Mouse (Mus musculus) spleen, postnatal 14 days (tissue): Measurements from ENCODE around the gene Defb7.

Experiments
- DNase-seq, 2 experiments: peaks; one replicate each; pipeline ENCODE4 v3.0.0; 2021 to 2022; ENCODE audit warnings: low spot score in 2 of 2

The Defb7 gene

DNA sequence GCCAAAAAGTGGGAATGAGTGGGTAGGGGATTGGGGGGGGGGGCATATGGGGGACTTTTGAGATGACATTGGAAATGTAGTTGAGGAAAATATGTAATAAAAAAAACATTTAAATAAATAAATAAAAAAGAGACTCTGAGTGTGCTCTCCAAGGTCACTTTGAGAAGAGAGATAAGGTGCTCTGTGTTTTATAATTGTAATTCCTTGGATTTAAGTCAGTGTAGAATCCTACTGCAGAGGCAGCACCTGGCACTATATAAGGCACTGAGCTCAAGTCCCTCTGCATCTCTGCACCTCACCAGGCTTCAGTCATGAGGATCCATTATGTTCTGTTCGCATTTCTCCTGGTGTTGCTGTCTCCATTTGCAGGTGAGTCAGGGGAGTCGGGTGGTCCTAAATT, at the start of gene Defb7:
Gene Defb7, plus strand, starts transcription at position 301 of the 400 bp plus-strand sequence.
- DNase-seq = no peak

DNA sequence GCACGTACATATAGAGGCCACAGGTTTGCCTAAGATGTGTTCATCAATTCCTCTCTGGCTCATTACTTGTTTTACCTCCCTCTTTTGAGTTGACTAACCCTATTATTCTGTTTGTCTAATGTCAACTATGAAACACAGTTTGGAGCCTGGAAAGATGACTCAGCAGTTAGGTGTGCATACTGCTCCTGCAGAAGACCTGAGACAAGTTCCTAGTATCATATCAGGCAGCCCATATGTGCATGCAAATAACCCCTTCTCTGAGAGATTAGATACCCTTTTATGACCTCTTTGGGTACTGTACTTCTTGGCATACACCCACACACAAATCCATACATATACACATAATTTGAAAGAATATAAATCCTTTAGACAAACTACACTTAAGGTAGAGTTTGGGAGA, 48.5 kb upstream of the Defb7 start:
- no peak for DNase-seq

DNA sequence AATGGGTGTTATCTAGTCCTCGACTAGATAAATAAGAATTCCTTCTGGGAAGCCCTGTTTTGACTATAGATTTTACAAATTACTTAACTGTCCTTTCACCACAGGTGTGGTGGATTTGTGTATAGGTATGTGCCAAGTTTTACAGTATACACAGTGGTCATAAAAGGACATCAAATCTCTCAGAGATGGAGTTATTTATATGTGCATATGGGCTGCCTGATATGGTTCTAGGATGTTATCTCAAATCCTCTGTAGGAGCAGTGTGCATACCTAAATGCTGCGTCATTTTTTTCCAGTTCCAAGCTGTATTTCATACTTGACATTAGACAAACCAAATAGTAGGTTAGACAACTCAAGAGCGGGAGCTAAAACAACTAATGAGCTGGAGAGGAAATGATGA, 33.5 kb upstream of the Defb7 start:
- DNase-seq = no peak

DNA sequence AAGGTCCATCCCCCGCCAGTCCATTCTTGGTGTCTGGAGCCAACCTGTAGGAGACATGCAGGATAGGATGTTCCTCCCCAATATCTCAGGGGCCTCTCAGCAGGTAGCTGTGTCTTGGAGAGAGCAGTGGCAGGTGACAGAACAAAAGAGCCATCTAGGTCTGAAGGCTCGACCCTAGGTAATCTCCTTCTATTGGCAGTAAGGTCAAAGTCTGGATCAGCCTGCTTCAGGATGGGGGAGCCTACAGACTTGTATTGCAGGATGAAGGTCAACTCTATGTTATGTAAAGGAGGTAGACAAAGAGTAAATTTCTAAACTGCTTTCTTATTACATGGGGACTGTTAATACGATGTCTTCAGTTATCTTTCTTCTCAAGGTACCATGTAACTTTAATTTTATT, 25.9 kb upstream of the Defb7 start:
- DNase-seq = no peak

DNA sequence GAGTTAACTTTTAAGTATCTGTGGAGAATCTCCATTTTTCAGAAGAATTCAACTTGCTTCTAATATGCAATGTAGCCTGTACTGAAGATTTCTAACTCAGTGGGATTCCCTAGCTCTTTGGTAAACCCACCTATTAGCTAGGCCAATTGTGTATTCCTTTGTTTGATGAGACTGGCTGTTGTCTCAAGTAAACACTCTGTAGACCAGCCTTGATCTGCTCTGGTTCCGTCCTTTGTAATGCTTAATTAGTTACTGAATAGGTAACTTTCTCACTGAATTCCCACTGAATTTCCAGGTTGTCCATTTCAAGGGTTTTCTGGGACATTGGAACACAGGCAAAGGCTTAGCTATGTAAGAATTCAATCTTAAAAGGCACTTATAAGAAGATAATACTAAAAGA, 5.6 kb downstream of the Defb7 start:
- DNase-seq = no peak

DNA sequence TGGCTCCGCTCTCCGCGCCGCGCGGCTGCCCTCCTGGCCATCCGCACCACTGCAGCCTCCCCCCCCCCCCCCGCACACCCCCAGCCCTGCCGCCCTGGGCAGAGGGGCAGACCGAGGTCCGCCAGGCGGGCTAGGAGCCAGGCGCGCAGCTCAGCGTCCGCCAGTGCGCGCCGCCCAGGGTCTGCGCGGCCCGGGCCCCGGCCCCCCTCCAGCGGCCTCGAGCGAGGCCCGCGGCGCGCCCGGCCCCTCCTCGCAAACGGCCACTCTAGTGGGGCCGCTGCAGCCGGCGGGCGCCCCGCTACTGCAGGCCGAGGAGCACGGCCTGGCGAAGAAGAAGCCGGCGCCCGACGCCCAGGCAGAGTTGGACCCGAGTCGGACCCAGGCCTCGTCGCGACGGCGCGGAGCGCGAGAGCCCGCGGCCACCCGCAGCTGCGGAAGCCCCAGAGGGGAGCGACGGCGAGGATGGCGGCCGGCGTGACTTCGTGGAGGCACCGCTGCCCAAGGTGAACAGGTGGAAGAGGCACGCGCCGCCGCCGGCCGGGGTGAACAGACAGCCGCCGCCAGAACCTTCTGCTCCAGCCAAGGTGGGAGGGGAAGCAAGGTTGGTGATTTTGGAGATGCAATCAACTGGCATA, 40.4 kb downstream of the Defb7 start:
- no peak for DNase-seq

DNA sequence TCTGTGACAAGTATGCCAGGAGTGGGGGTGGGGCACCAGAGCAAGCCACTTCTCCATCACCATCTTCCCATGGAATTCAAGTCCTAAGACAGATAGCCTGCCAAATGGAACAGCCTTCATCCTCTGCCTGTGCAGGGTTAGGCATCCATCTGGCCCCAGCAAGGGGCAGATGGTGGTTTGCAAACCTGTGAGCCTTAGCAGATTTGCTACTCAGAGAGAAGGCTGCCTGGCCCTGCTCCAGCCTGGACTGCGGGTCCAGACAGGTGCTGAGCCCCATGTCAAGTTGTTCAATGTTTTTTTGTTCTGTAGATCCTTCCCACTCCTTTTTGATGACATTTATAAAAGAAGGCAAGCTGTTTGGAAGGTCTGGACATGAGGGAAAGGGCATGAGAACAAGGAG, 45.5 kb downstream of the Defb7 start:
- DNase-seq = no peak
